Mouse (Mus musculus) olfactory bulb, adult 2 months (tissue): ENCODE results near the gene Gm38392.

ENCODE experiments used
- CTCF ChIP-seq: fragments of 200-500 bp; IDR thresholded peaks from 2 replicates; pipeline ENCODE4 v1.5.1; 2012; ENCODE audit warnings: low read depth, mild to moderate bottlenecking, low read length, moderate library complexity; ENCODE audit not compliant: insufficient read depth
- POLR2A ChIP-seq: fragments of 200-500 bp; IDR thresholded peaks from 2 replicates; pipeline ENCODE4 v1.6.1; 2012; ENCODE audit warnings: mild to moderate bottlenecking, low read depth, low read length, moderate library complexity; ENCODE audit not compliant: insufficient read depth

- TF ChIP-seq CTCF (no peak), POLR2A (no peak)
Observed at GRCm38 (mm10) chr3:88334902-88335435, 48.0 kb upstream of the Gm38392 start.
